Mouse (Mus musculus) lung, postnatal 10 days (tissue): ENCODE measurements at regions not wholly inside any gene's neighbourhood (a gene's known extent, or its start where the extent isn't known, plus 50 kb on each side); places are given as distances from the start of the nearest gene placed in this dataset.

Experiments used
- DNase-seq: peaks from one replicate; pipeline ENCODE4 v3.0.0; 2021

DNA sequence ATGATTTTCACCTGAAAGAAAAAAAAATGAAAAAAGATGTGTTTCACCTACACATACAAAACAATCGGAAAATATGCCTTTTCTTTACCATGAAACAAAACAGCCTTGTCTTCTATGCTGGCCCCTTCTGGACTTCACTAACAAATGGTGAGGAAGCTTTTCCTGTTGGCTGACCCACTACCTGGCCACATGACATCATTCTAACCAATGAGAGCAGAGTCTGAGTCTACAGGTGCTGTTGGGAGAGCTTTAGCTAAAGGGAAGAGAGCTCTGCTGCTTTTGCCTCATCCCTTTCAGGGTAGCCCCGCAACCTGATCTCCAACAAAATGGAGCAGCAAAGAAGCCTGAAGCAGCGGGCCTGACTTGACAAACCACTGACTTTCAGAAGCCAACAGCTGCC, 120.5 kb upstream of the Smarca2 start:
- DNase-seq, result no peak

DNA sequence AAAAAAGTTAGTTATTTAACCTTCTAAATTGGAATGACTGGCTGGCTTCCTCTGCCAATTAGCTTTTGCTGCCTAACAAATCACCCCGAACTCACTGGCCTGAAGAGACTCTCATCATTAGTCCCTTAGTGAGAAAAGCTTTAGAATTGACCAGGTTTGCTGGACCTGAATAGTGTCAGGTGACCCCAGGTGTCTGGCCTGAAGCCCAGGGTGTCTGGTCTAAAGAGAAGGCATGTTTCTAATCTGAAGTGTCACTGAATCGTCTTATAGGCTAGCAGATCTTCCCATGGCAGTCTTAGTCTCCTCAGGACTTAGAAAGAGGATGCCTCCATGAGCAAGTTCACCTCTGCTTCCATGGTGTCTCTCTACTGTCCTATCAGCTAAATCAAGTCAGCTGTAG, 112.0 kb upstream of the Smarca2 start:
- no peak for DNase-seq

DNA sequence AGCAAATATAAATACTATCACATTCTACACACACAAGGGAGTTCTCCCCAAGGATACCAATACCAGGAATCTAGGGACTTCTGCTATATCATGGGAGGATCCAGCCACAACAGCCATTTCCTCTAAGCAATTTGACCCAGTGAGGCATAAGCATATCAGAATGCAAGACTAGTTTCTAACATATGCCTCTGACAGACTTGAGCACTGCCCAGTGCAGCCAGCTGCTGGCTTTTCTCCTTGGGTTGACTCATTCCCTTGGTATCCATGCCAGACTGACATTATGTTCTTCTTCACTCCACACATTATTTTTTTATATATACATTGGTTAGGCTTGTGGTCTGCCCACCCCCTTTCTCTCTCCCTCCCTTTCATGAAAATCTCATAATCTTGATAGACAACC, 103.8 kb upstream of the Smarca2 start:
- DNase-seq, result no peak

DNA sequence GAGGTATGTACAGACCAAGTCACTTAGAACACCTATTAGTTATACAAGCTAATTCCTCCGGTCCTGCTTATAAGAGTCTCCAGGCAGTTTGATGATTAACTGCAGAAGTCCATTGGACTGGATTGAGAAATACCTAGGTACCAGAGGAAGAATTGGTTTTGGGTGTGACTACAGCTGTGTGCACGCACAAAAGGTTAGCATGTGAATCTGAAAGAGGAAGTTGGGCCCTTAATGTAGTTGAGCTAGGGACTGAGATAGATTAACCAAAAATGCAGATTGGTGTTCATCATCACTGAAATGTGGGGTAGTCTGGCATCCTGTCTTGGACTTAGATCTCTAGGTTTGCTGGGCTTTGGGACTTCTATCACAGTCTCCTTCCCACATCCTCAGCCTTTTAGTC, 100.8 kb upstream of the Smarca2 start:
- no peak for DNase-seq

DNA sequence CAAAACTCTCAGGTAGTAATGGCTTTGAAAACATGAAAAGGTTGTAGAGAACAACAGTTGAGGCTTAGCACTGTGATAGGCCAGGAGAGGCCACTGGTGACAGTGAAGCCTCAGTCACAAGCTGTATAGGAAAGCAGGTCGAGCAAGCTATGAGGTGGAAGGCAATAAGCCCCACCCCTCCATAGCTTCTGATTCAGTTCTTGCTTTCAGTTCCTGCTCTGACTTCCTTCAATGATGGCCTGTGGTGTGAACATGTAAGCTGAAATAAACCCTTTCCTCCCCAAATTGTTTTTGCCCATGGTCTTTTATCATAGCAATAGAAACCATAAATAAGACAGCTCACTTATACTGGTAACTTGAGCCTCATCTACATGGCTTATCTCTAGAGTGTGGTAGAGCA, 98.0 kb upstream of the Smarca2 start:
- DNase-seq, result no peak

DNA sequence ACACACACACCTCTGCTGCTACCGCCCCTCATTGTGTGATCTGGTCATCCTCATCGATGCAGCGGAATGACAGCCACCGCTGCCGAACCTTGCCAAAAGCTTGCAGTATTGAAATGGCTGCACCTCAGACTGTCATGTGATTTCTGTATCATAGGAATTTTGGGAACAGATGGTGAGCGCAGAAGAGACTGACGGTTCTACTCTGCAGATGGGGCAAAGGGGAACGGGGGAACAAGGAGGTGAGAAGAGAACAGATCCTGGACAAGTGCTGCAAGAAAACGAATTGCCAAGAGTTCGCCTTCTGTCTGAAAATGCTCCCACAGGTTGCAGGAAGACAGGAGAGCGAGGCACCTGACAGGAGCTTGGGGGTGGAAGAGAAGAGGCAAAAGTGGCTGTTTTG, 96.9 kb upstream of the Smarca2 start:
- DNase-seq, result no peak

DNA sequence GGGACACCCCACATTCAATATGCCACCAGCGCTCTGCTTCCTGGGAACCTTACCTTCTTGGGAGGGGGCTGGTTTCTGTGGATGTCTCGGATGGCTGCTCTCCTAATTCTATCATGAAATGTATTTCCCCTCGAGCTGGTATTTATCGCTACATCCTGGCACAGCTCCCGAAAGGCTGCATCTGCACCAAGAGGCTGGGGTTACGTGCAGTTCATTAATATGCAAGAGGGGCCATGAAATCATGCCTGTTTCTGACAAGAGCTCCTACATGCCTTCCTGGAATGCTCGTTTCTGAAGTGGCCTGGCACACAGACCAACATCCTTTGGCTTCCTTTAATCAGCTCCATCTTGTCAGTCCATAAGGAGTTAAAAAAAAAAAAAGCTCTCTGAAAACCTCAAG, 96.2 kb upstream of the Smarca2 start:
- no peak for DNase-seq

DNA sequence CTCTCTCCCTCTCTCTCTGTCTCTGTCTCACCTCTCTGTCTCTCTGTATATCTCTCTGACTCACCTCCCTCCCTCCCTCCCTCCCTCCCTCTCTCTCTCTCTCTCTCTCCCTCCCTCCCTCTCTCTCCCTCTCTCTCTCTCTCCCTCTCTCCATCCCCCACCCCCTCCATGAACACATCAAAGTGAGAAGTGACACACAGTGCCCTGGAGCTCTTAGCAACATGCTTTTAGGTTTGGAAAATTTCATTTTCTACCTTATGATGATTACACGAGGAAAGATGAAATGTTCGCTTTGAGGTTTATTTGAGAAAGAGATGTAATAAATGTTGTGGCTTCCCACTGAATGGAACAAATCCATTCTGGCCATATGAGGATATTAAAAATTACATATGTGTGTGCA, 95.6 kb upstream of the Smarca2 start:
- DNase-seq, result no peak

DNA sequence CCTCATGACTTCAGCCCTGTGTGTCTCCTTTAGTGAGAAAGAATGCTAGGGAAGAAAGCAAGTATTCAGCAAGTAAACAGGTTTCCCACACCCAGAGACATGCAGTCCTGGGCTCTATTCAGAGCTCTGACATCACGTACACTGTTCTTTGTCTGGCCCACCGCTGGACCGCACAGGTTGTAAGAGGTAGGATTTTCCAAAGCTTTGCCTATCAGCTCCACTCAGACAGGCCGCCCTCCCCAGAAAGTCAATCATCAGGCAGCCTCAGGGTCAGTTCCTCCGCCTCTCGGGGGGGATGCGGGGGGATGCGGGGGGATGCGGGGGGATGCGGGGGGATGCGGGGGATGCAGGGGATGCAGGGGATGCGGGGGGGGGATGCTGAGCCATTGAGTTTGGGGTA, 94.7 kb upstream of the Smarca2 start:
- no peak for DNase-seq

DNA sequence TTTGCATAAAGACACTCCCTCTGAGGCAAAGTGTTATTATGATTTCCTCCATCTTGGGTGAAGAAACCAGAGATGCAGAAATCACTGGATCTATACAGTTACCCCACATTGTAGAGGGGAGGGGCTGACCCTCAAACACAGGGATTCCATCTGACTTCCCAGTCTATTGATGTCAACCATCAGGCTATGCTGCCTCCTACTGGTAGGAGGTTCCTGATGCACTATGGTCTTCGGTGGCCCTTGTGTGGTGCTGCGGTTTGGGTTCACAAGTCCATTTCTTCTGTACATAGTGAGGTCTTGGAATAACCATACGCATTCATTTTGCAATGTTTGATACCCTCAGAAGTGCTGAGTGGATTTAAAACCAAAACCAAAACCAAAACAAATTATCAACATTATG, 94.0 kb upstream of the Smarca2 start:
- no peak for DNase-seq

DNA sequence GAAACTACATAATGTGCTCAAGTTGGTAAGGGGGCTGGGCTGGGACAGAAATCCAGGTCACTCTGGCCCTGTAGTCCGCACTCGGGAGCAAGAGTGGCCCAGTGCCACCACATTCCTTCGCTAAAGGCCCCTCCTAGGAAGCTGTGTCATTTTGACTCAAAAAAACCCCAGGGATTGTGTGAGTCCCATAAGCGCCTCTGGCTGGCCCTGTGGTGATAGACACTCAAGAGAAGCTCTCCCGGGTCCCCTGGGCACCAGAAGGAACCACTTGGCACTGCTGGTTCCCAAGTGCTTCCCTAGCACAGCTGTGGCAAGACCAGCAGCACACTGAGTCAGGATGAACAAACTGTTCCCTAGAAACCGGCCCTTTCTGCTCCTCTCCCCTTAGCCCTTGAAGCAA, 93.1 kb upstream of the Smarca2 start:
- no peak for DNase-seq

DNA sequence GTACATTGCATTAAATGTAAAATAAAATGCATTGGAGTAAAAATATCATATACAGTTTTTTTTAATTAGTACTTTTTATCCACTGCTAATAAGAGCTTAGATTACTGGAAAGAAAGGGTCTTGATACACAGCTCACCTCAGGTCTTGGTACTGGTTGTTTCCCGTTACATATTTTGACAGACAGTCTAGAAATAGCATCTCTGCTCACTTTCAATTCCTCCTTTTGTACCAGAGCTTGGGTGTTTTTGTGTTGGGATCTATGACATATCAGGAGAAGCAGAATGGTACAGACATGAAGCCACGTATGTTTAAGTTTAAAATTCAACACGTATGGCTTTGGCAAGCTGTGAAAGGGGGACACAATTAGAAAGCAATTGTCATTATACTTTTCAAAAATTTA, 80.3 kb upstream of the Smarca2 start:
- no peak for DNase-seq

DNA sequence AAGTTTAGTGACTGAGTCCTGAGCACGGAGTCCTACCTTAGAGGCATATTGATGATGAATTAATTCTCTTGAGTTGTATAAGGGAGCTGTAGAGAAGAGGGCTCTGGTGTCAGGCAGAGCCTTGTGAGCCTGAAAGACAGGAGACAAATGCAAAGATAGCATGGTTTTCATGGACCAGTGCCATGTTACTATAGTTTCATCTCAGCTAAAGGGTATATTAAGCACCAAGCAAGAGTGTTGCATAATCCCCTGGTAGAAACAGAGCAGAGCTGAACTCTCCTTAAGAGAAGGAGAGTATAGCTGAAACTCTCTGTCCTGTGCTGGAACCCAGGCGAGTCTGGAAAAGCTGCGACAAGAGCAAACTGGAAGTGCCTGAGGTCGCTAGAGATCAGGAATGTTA, 73.5 kb upstream of the Smarca2 start:
- no peak for DNase-seq

DNA sequence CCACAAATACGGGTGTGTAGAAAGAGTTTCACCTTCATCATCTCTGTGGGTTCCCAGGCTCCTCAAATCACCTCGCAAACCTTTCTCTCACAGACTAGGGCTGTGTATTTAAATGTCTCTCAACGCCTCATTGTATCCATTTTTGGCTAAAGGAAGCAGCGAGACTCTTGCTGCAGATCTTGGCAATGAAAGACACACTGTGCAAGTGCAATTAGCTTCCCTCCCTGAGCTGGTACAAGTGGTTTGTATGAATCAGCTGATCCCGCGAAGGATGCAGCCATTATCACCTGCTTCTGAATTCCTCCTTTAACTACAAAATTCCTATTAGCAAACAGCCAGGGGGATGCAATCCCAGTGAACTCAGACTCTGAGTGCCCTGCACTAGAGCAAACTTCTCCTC, 72.3 kb upstream of the Smarca2 start:
- DNase-seq, result no peak

DNA sequence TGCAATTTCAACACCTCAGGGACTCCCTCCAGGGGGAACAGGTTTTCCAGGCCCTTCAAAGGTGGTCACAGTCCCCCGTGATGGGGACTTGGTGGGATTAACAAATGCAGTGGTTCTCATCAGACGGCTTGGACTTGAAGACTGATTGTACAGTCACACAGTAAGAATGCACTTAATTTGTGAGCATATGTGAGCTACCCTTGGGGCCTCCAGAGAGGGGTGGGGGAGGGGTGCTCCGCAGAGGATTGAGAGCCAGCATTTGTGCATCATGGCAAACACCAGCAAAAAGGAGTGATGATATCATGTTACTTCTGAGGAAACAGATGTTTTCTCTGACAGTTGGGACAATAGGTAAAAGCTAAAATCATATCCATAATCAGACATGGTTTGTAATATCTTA, 59.2 kb upstream of the Smarca2 start:
- no peak for DNase-seq

DNA sequence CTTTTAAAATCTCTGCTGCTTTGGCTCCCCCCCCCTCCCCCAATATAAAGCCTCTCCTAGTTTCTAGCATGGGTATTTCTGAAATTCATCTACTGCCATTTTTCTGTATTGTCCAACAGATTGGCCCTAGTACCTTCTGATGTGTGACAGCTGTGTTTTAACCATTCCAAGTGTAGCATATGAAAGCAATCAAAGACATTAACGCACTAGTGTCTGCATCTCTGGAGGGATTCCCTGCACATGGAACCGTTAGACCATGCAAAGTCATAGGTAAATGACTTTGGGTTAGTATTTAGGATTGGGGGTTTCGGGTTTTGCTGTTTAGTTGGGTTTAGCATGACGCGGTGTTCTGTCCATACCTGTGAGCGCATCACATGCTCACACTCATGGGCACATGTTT, 57.3 kb upstream of the Smarca2 start:
- DNase-seq, result no peak

DNA sequence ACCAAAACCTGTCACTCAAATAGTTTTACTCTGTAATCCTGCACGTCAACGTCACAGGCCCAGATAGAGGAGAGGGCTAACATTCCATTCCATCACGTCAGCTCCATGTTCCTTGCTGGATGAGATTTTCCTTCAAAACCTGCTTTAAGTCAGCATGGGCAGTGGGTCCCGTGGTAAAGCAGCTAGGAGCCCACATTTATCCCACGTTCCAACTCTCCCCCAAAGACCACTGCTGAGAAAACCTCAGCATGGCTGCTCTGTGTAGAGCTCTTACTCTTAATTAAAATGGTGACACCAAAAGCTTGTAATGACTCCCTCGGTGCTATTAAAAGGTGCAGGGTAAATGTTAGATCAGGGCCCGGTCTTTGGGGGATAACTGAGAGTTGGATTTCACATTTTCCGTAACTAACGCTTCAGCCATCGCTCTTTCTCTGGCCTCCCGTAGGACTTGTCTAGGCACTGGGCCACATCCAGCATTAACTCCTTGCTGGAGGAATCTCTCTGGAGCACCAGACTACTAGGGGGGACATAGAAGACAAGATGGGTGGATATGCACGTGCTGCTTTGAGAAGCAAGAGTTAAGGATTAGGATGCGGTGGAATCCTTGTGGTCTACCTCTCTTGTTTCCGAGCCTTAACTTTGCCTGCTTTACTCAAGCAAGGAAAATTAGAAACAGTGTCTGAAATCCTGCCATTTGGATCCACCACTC, 56.1 kb upstream of the Smarca2 start:
- DNase-seq, result no peak

DNA sequence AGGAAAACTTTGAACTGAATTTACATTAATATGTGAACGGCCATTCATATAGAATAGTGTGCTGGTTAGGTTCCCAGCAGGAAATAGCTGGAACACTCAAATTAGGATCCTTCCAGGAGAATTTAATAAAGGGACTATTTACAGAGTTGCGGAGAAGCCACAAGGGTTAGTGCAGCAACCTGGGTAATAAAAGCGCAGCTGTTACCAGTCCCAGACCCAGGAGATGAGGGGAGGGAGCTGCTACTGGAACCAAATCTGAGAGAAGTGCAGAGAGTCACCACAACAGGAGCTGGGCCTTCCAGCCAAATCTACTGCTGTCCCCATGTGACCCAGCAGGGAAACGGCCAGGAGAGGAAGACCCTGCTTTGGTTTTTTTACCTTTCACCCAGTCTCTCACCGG, 54.6 kb upstream of the Smarca2 start:
- no peak for DNase-seq
